Mouse (Mus musculus): ENCODE measurements at regions not wholly inside any gene's neighbourhood (a gene's known extent, or its start where the extent isn't known, plus 50 kb on each side); places are given as distances from the start of the nearest gene placed in this dataset.

DNA sequence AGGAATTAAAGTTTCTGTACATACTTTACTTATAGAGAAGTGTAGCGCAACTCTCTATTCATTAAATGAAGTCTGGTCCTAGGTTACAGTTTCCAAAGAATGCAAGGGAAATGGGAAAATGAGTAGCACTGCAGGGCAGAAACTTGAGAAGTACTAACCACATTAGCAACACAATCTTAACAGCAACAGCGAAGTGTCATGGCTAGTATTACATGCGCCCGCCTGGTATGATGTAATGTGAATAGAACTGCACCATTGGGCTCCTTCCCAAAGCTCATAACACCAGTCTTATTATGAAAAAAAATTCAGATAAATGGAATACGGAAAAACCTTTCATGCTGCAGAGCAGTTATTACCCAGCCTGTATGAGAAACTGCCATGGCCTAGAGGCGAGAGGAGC, 201.8 kb upstream of the Gm11042 start:
- no peak for ATAC-seq

DNA sequence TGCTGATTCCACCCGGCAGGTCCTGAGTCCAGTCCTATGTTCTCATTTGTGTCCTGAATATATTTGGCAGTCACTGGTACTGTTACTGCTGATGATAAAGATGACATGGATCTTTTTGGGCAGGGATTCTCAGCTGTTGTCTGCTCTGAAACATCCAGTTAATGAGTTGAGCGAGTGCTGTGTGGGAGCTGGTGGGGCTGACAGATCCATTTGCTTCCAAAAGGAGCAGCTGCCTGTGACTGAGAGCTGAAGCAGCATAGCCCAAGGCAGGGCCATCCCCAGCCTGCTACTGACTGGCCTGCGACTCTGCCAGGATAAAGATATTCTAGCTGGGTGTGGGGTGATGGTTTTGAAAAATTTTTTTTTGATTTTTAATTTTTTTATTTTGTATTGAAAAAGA, 200.3 kb upstream of the Gm11042 start:
- no peak for ATAC-seq

DNA sequence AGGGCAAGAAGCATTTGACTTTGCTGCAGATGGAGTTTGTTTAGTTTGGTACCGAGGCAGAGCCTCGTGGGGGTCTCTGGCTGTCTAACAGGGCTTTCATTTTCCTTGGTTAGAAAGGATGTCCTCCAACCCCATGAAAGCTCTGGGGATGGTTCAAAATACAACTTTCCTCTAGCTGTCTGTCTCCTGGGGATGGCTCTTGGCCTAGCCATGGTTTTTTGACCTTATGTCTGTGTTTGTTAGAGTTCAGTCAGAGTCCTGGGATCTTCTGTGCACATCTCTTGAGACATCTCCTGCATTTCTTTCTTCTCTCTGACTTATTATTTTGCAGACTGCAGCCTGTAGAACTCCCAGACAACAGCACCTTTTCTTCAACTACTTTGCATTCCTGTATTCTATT, 186.6 kb upstream of the Gm11042 start:
- no peak for ATAC-seq

DNA sequence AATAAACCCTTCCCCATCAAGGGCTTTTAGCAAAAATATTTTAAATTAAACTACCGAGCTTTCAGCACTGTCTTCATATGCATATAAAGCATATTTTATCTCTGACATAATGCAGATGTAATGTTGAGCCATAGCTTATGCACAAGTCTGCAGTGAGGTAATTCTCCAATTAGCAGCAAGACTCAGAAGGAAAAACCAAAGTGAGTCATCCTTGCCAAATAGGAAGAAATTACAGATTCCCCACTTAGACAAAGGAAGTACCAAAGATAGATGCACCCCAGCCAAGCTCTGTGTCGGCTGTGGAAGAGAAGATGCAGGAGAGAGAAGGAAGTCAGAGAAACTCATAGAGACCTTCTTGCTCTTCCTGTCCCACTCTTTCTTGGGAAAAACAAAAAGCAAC, 161.4 kb upstream of the Gm11042 start:
- no peak for ATAC-seq

DNA sequence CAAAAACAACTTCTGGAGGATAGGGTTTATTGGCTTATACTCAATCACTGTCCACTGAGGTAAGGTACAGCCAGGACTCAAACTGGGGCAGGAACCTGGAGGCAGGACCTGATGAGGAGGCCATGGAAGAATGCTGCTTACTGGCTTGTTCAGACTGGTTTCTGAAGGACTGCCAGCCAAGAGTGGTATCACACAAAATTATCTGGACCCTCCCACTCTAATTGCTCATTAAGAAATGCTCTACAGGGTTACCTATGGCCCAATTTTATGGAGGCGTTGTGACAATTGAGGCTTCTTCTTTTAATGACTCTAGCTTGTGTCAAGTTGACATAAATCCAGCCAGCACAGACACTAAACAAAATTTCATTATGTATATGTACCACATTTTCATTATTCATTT, 158.5 kb upstream of the Gm11042 start:
- no peak for ATAC-seq

DNA sequence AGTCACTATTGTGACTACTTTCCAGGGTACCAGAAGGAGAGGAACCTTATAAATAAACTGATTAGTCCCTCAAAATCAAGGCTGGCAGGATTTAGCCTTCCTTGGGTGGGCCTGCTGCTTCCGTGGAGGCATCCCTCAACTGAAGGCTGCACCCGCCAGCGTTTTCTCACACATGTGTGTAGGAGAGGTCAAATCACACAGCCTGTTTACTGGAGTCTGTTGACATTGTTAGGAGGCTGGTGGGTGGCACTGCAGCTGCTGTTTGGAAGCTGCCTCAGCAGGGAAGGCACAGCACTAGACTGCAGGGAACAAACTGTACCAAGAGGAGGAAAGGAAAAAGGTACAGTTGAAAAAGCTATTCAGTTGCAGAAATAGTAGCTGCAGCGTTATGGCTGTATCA, 142.3 kb upstream of the Gm11042 start:
- ATAC-seq = no peak

DNA sequence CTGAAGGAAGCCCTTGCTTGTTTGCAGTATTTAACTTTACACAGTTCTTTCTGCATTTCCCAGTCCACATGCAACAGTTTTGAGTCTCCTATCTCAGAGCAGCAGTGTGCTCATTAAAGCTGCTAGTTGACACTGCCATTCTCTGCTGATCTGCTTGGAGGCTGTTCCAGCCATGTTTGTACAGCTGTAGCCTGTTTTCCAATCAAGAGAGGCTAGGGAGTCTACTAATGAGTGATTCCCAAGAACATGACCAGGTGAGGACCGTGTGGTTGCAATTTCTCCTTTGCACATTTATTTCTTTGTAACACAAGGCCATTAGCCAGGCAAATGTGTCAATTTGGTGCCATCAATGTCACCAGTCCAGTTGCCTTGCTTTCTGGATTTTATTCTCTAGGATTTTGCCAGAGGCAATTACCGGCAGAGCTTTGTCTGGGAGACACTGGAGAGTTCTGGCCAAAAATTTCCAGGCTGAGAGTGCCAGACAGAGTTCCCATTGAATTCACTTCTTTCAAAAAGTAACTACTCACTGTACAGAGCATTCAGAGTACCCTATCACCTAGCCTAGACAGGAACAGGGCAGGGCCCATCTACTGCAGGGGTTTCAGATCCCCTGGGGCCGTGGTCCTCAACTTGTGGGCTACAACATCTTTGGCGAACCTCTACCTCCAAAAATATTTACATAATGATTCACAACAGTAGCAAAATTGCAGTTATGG, 136.3 kb upstream of the Gm11042 start:
- ATAC-seq = no peak

DNA sequence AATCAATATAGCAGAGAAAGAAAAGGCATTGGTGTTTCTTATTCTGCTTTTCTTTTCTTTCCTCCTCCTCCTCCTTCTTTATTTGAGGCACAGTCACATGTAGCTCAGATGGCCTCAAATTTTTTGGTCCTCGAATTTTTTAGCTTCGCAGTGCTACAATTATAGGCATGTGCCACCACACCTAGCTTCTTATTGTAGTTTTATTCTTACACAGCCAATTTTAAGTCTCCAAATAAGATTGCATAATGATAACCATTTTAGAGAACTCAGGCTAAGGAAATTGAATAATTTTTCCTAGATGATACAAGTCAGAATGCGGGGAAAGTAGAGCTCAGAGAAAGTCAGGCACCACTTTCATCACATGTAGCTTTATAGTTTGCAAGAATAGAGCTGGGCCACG, 132.1 kb upstream of the Gm11042 start:
- ATAC-seq = no peak

DNA sequence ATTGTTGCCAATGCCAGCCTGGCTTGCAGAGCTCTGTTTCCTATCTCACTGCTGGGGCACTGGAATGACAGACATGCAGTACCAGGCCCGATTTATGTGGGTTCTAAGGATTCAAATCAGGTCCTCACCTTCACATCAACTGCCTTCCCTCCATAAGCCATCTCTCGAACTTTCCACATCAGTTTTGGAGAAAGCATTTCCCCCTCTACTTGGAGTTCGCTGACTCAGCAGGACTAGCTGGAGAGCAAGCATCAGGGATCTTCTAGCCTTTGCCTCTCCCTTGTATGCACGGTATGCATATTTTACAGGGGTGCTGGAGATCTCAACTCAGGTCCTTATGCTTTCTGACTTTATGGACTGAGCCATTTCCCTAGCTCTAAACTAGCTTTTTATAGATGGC, 118.7 kb upstream of the Gm11042 start:
- ATAC-seq = no peak

DNA sequence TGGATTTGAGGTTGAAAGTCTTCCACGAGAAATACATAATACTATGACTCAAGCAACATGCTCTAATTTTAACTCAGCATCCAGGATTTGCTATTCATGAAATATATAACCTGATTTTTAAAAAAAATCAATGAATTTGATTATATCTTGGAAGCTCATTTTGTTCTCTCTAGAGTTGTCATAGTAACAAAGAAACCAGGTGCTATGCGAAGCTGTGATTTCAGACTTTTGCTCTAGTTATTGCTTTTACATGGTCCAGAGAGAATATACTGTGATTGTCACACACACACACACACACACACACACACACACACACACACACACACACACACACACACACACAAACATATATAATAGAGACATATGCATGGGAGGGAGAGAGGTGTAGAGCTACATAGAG, 98.5 kb upstream of the Gm11042 start:
- no peak for ATAC-seq

DNA sequence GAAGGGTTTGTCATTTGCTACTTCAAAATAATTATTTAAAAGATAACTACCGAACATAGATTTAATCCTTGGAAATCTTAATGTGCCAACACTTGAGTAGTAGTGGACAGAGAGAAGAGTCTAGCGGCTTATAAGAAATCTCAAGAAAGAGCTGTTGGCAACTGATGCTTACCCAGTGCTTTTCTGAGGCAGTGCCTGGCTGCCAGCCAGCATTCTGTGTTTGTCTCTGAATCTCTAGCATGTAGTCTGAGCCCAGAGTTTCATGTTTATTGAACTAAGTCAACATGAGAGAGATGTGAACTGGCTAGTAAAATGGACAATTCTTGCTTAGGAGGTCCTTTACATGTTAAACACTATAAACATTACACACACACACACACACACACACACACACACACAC, 94.3 kb upstream of the Gm11042 start:
- no peak for ATAC-seq

DNA sequence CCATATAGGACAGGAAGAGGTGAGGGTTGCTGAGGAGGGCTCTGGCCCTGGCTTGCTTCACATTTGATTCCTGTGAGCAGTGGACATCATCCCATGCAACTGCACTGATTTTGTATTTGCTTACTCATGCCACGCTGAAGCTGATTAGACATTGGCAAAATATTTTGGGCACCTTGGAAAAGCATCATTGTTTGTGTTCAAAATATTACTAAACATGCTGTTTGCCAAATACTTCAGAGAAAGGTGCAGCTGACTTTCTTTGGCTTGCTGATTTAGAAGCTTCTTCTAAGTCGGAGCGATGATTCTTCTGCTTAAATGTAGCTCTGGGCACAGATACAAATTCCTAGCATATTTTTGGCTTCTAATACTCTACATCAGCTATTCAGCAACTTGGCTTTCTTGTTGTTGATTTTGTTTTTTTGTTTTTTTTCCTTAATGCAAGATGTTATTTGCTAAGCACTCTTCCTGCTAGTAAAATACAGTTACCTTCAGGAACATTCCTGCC, 91.4 kb upstream of the Gm11042 start:
- ATAC-seq = no peak

DNA sequence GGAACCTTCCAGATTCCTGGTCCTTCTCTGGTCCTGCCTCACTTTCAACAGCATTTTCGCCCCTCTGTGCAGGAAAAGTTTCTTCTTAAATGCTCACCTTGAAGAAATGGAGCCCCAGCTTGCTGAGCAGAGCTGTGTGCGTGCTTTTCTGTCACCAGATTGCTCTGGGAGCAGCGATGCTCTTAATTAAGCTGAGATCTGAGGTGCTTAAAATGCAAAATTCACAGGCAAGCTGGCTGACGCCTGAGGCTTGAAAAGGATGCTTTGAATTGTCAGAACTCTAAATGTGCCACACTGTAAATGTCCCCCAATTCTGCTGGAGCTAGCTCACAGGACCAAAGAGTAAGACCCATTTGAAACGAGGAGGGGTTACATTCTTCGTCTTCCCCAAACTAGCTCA, 73.6 kb upstream of the Gm11042 start:
- no peak for ATAC-seq

All from inflammation-experienced regulatory T-cells, adult 6 months (primary cell).